Mouse (Mus musculus): ENCODE results near the gene Tut7. TPM values are rescaled to one million over a fixed set of nuclear protein-coding genes. Genes with fewer than 3 reads are reported as not detected.
"Not testable (repeated sequence)": the region's sequence is repeated elsewhere in the genome, so short reads cannot be mapped to it uniquely, and the experiment has no call there.

Gene Tut7
- polyA plus RNA-seq, 1 experiment from 2014 or later: 52.5 TPM

- Histone ChIP-seq H3K4me1 (no peaks in the 10 kb centered on the region), H3K27me3 (replicated peaks) (no peaks in the 10 kb centered on the region), H3K4me3 (no peak overlapping the region), H3K36me3 (replicated peaks) (no peaks in the 10 kb centered on the region), H3K9ac (no peak overlapping the region), H3K27ac (no peak overlapping the region), H3K9me3 (no peaks in the 10 kb centered on the region), H3K4me2 (no peak overlapping the region)
- no peak for ATAC-seq (replicated peaks)
- WGBS: 85% methylated on average over 6 of the region's 6 CpGs
Measured at GRCm38 (mm10) chr13:59745462-59745861, 77.5 kb downstream of the Tut7 start.

GRCm38 (mm10) chr13:59741697-59742096 lies 81.2 kb downstream of the Tut7 start:
- no peak overlapping the region for H3K4me2 ChIP-seq
- H3K4me1 ChIP-seq: no peaks in the 10 kb centered on the region
- ATAC-seq (replicated peaks): no peak
- H3K9me3 ChIP-seq: no peaks in the 10 kb centered on the region
- no peak overlapping the region for H3K9ac ChIP-seq
- no peak overlapping the region for H3K27ac ChIP-seq
- 80% methylated on average over 10 of the region's 10 CpGs for WGBS
- H3K27me3 ChIP-seq (replicated peaks): no peaks in the 10 kb centered on the region
- no peaks in the 10 kb centered on the region for H3K36me3 ChIP-seq (replicated peaks)
- no peak overlapping the region for H3K4me3 ChIP-seq

- Histone ChIP-seq H3K27ac (no peak overlapping the region), H3K27me3 (replicated peaks) (no peaks in the 10 kb centered on the region), H3K36me3 (replicated peaks) (no peaks in the 10 kb centered on the region), H3K9me3 (no peaks in the 10 kb centered on the region), H3K9ac (no peak overlapping the region), H3K4me2 (no peak overlapping the region), H3K4me3 (no peak overlapping the region), H3K4me1 (no peaks in the 10 kb centered on the region)
- no peak for ATAC-seq (replicated peaks)
- WGBS: 91% methylated on average over 11 of the region's 11 CpGs
Measured at GRCm38 (mm10) chr13:59741096-59741495, 81.9 kb downstream of the Tut7 start.

- Histone ChIP-seq H3K9ac (no peak overlapping the region), H3K4me1 (no peaks in the 10 kb centered on the region), H3K36me3 (replicated peaks) (no peaks in the 10 kb centered on the region), H3K9me3 (no peaks in the 10 kb centered on the region), H3K4me2 (no peak overlapping the region), H3K27ac (no peak overlapping the region), H3K4me3 (no peak overlapping the region), H3K27me3 (replicated peaks) (no peaks in the 10 kb centered on the region)
- WGBS: 88% methylated on average over 4 of the region's 4 CpGs
- ATAC-seq (replicated peaks): no peak
Measured at GRCm38 (mm10) chr13:59739397-59739796, 83.5 kb downstream of the Tut7 start.

GRCm38 (mm10) chr13:59738455-59738854 lies 84.5 kb downstream of the Tut7 start:
- no peak overlapping the region for H3K4me2 ChIP-seq
- no peak overlapping the region for H3K27ac ChIP-seq
- no peak overlapping the region for H3K9ac ChIP-seq
- H3K4me3 ChIP-seq: no peak overlapping the region
- 81% methylated on average over 2 of the region's 2 CpGs for WGBS
- no peaks in the 10 kb centered on the region for H3K27me3 ChIP-seq (replicated peaks)
- H3K36me3 ChIP-seq (replicated peaks): no peaks in the 10 kb centered on the region
- no peaks in the 10 kb centered on the region for H3K9me3 ChIP-seq
- H3K4me1 ChIP-seq: no peaks in the 10 kb centered on the region
- no peak for ATAC-seq (replicated peaks)

- H3K4me1 ChIP-seq: no peaks in the 10 kb centered on the region
- no peaks in the 10 kb centered on the region for H3K36me3 ChIP-seq (replicated peaks)
- no peak overlapping the region for H3K4me3 ChIP-seq
- H3K4me2 ChIP-seq: no peak overlapping the region
- WGBS: 27% methylated on average over 3 of the region's 3 CpGs
- H3K9ac ChIP-seq: no peak overlapping the region
- no peaks in the 10 kb centered on the region for H3K9me3 ChIP-seq
- no peak overlapping the region for H3K27ac ChIP-seq
- ATAC-seq (replicated peaks): peak; percentile 71; the same call in 1 of the 2 replicates
- no peaks in the 10 kb centered on the region for H3K27me3 ChIP-seq (replicated peaks)
Measured at GRCm38 (mm10) chr13:59735190-59735589, 87.8 kb downstream of the Tut7 start.

- H3K4me1 ChIP-seq; H3K4me2 ChIP-seq; H3K36me3 ChIP-seq (replicated peaks); ATAC-seq (replicated peaks); H3K9ac ChIP-seq; H3K9me3 ChIP-seq; H3K27me3 ChIP-seq (replicated peaks); H3K4me3 ChIP-seq; H3K27ac ChIP-seq: not testable (repeated sequence)
- 45% methylated on average over 6 of the region's 6 CpGs for WGBS
Measured at GRCm38 (mm10) chr13:59734347-59734746, 88.6 kb downstream of the Tut7 start.

GRCm38 (mm10) chr13:59733936-59734335 lies 89.0 kb downstream of the Tut7 start:
- no peak overlapping the region for H3K4me3 ChIP-seq
- ATAC-seq (replicated peaks): no peak
- H3K9me3 ChIP-seq: no peaks in the 10 kb centered on the region
- WGBS: 82% methylated on average over 4 of the region's 4 CpGs
- no peak overlapping the region for H3K9ac ChIP-seq
- no peaks in the 10 kb centered on the region for H3K4me1 ChIP-seq
- H3K36me3 ChIP-seq (replicated peaks): no peaks in the 10 kb centered on the region
- no peak overlapping the region for H3K4me2 ChIP-seq
- H3K27me3 ChIP-seq (replicated peaks): no peaks in the 10 kb centered on the region
- no peak overlapping the region for H3K27ac ChIP-seq

- Histone ChIP-seq H3K27me3 (replicated peaks) (no peaks in the 10 kb centered on the region), H3K4me3 (no peak within 1 kb of the TSS), H3K9ac (no peak within 1 kb of the TSS), H3K9me3 (no peaks in the 10 kb centered on the region), H3K27ac (no peak within 1 kb of the TSS), H3K36me3 (replicated peaks) (no peaks in the 10 kb centered on the region), H3K4me1 (no peaks in the 10 kb centered on the region), H3K4me2 (no peak within 1 kb of the TSS)
- no peak for ATAC-seq (replicated peaks)
- WGBS: 56% methylated on average over 7 of the region's 7 CpGs
Measured at GRCm38 (mm10) chr13:59731652-59732051, 91.3 kb downstream of the Tut7 start, which contains the start of gene Spata31d1d. TSS of gene Spata31d1d (minus strand) at chr13:59731752.

- no peak overlapping the region for H3K9ac ChIP-seq
- 34% methylated on average over 7 of the region's 7 CpGs for WGBS
Measured at GRCm38 (mm10) chr13:59728378-59729093, 94.4 kb downstream of the Tut7 start.

GRCm38 (mm10) chr13:59726139-59726867 lies 96.6 kb downstream of the Tut7 start:
- Histone ChIP-seq H3K9ac (no peak overlapping the region), H3K4me3 (peak overlapping the region; percentile 19; the same call in 1 of the 2 replicates), H3K4me1 (0 out of 2 replicates have a peak, but pooled peaks cover 4% of the 10 kb centered on the region), H3K4me2 (peak overlapping the region; percentile 39), H3K9me3 (no peaks in the 10 kb centered on the region), H3K27ac (no peak overlapping the region), H3K27me3 (replicated peaks) (no peaks in the 10 kb centered on the region), H3K36me3 (replicated peaks) (no peaks in the 10 kb centered on the region)
- WGBS: 37% methylated on average over 29 of the region's 29 CpGs
- no peak for ATAC-seq (replicated peaks)

More at GRCm38 (mm10) chr13:59728378-59729093, 94.4 kb downstream of the Tut7 start:
- H3K36me3 ChIP-seq (replicated peaks): no peaks in the 10 kb centered on the region
- H3K27ac ChIP-seq: no peak overlapping the region
- no peak overlapping the region for H3K4me3 ChIP-seq
- H3K4me2 ChIP-seq: no peak overlapping the region
- no peaks in the 10 kb centered on the region for H3K9me3 ChIP-seq
- peak; percentile 84 for ATAC-seq (replicated peaks)
- H3K27me3 ChIP-seq (replicated peaks): no peaks in the 10 kb centered on the region
- H3K4me1 ChIP-seq: 0 out of 2 replicates have a peak, but pooled peaks cover 4% of the 10 kb centered on the region

- H3K9ac ChIP-seq; H3K4me3 ChIP-seq; H3K27me3 ChIP-seq (replicated peaks); ATAC-seq (replicated peaks); H3K9me3 ChIP-seq; H3K36me3 ChIP-seq (replicated peaks); H3K4me2 ChIP-seq; H3K27ac ChIP-seq; H3K4me1 ChIP-seq: not testable (repeated sequence)
- WGBS: 78% methylated on average over 1 of the region's 1 CpGs
Measured at GRCm38 (mm10) chr13:59722089-59722488, 100.9 kb downstream of the Tut7 start.

Data from midbrain, embryonic 15.5 days (tissue).